Mouse (Mus musculus): ENCODE results near the gene Hps1.

DNA sequence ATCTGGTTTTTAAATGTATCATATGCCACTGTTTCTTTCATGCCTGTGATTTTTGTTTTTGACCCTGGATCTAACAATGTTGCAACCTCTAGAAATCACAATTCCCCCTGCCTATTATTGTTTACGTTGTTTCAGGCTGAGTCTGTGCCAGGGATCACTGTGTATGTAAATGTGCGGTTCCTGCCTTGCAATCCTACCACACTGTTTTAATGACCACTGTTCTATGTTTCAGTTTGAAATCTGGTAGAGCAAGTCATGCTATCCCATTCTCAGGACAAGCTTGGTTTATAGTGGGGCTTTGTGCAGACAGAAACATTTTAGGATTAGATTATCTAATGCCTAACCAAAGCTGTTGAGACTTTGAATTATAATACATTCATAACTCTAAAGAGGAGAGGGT, 36.5 kb upstream of the Hps1 start:
- TF ChIP-seq CTCF (IDR thresholded peaks at IDR 0.05; ENCODE audit: insufficient read depth, low read depth, low read length) (no peak), POLR2A (IDR thresholded peaks at IDR 0.05; ENCODE audit: insufficient read depth, low read depth, low read length) (no peak)
